Mouse (Mus musculus) liver, adult 2 months (tissue): ENCODE results near the gene Ear10. TPM values are rescaled to one million over a fixed set of nuclear protein-coding genes. Genes with fewer than 3 reads are reported as not detected.
"Not testable (repeated sequence)": the region's sequence is repeated elsewhere in the genome, so short reads cannot be mapped to it uniquely, and the experiment has no call there.

Source experiments
- DNase-seq: peaks from one replicate; pipeline ENCODE4 v3.0.0-alpha.2; 2011; ENCODE audit warnings: low read depth, low spot score; ENCODE audit errors: extremely low read depth
- H3K27ac ChIP-seq: fragments of 200-500 bp; replicated peaks from 2 replicates; pipeline ENCODE4 v1.5.1; 2012; ENCODE audit warnings: low read depth, mild to moderate bottlenecking, control low read depth, inconsistent platforms, low read length; ENCODE audit not compliant: insufficient read depth
- H3K27me3 ChIP-seq: fragments of 200-500 bp; 2 replicates; pipeline ENCODE4 v1.6.1; 2012; ENCODE audit warnings: mild to moderate bottlenecking, moderate library complexity, low read length, inconsistent platforms; ENCODE audit not compliant: control insufficient read depth, insufficient read depth
- H3K36me3 ChIP-seq: fragments of 200-500 bp; 2 replicates; pipeline ENCODE4 v1.6.1; 2012; ENCODE audit warnings: low read length, inconsistent platforms; ENCODE audit not compliant: control insufficient read depth, insufficient read depth
- H3K4me1 ChIP-seq: fragments of 200-500 bp; 2 replicates; pipeline ENCODE4 v1.6.1; 2011; ENCODE audit warnings: low read length; ENCODE audit not compliant: control insufficient read depth, insufficient read depth
- H3K4me3 ChIP-seq: fragments of 200-500 bp; 2 replicates; pipeline ENCODE4 v1.5.1; 2011; ENCODE audit warnings: low read depth, mild to moderate bottlenecking, control low read depth, low read length, moderate library complexity; ENCODE audit not compliant: insufficient read depth
- H3K79me2 ChIP-seq: fragments of 200-500 bp; 2 replicates; pipeline ENCODE4 v1.6.1; 2012; ENCODE audit warnings: inconsistent platforms, mild to moderate bottlenecking, low read length, moderate library complexity; ENCODE audit not compliant: control insufficient read depth, insufficient read depth
- H3K9ac ChIP-seq: fragments of 200-500 bp; 2 replicates; pipeline ENCODE4 v1.6.1; 2012; ENCODE audit warnings: low read depth, mild to moderate bottlenecking, control low read depth, inconsistent platforms, low read length
- CTCF ChIP-seq: fragments of 200-500 bp; IDR thresholded peaks from 2 replicates; pipeline ENCODE4 v1.5.1; 2011; ENCODE audit warnings: low read depth, low read length, control low read depth
- WGBS: fragments of 180-500 bp; shearing (Covaris S2); methylation state at CpG from one replicate; pipeline ENCODE4 v1.1.7; 2018; 5-methylcytosine and 5-hydroxymethylcytosine counted together
- polyA plus RNA-seq: library from polyadenylated mRNA; depleted of rRNA; stranded (reverse); fragments of >200 nt; gene quantifications from 2 replicates; pipeline ENCODE4 v1.2.3, GENCODE M21; 2012; rRNA removed
- total RNA-seq: library from RNA; depleted of rRNA; stranded (reverse); fragments of >200 nt; gene quantifications from 2 replicates; pipeline ENCODE4 v1.2.3, GENCODE M21; 2014; rRNA removed

Ear10 gene
- total RNA-seq (not detected in 2 replicates), polyA plus RNA-seq (not detected in 2 replicates)

DNA sequence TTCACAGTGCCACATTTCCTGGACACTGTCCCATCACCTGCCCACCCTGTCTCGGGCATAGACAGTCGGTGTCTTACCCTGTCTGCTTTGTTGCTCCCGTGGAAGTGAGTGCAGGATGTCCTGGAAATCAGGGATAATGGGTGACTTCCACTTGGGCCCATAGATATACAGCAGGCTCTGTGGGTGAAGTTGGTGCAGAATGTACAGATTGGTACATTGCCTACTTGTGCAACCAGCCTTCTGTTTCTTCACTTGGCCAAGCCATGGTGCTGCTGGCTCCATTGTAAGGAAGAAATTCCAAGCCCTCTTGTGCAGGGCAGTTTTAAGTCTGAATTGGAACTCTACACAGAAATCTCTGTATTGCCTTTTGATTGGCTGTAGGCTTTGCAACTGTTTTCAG lies at the start of gene Ear10:
Gene Ear10, minus strand, starts transcription at position 101 of the 400 bp plus-strand sequence.
- not testable (repeated sequence) for DNase-seq, H3K27me3 ChIP-seq, H3K4me1 ChIP-seq, H3K9ac ChIP-seq, H3K36me3 ChIP-seq, H3K4me3 ChIP-seq, H3K79me2 ChIP-seq, H3K27ac ChIP-seq
- 73% methylated on average over 3 of the region's 3 CpGs for WGBS

DNA sequence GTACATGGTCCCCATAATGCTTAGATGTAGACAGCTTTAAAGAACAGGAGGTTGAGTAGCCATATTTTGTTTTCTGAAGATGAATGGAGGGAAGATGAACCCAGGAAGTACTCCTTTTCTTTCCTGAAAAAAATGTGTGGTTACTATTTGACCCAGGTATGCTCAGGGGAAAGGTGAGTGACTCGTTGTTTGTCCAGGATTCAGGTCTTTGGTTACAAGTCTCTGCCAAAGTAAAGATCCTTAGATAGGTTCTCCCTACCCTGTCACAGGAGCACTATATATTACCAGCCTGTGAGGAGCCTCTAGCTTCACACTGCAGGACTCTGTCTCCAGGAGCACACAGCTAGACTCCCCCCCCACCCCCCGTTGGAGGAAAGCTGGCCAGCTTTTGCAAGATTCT lies 33.4 kb upstream of the Ear10 start, which contains the start of gene Ang5:
Gene Ang5, plus strand, starts transcription at position 301 of the 400 bp plus-strand sequence.
- H3K9ac ChIP-seq, DNase-seq, H3K27ac ChIP-seq, H3K4me3 ChIP-seq, H3K36me3 ChIP-seq, H3K79me2 ChIP-seq, H3K4me1 ChIP-seq, H3K27me3 ChIP-seq: not testable (repeated sequence)
- WGBS, result no CpG with 5 or more reads among the region's 2 CpGs

DNA sequence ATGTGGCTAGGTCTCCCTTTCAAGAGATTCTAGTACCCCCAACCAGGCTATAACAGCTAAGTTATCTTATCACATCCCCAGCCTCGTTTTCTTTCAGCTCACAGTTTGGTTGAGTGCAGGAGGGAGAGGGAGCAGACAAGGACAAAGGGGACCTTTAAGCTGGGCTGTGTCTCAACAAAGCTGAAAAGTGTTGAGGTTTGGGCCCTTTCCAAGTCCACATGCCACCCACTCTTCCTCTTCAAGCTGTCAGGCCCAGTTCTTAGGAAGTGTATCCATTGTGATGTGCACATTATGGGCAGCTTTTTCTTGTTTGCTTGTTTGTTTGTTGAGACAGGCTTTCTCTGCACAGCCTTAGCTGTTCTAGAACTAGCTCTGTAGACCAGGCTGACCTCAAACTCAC lies 31.7 kb upstream of the Ear10 start:
- H3K36me3 ChIP-seq, H3K27ac ChIP-seq, DNase-seq, H3K4me1 ChIP-seq, H3K9ac ChIP-seq, H3K79me2 ChIP-seq, H3K4me3 ChIP-seq, H3K27me3 ChIP-seq: not testable (repeated sequence)
- no CpG with 5 or more reads among the region's 1 CpGs for WGBS

DNA sequence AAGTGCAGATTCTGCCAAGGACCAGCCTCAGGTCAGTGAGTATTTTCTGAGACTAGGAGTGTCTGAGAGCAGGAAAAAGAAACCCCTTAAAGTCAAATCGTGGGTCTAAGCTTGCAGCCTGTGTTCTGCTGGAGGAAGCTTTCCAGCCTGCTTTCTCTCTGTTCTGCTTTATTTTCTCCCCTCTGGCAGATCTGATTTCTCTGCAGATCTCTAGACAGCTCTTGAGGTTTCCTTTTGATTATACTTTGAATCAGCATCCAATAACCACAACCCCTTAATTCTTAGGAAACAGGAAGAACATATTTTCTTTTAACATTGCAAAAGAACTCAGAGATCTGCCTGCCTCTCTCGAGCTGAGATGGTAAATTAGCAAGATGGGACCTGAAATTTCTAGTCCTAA lies 30.0 kb upstream of the Ear10 start:
- not testable (repeated sequence) for DNase-seq, H3K4me1 ChIP-seq, H3K79me2 ChIP-seq, H3K9ac ChIP-seq, H3K36me3 ChIP-seq, H3K27ac ChIP-seq, H3K4me3 ChIP-seq, H3K27me3 ChIP-seq
- WGBS, result 27% methylated on average over 2 of the region's 2 CpGs

DNA sequence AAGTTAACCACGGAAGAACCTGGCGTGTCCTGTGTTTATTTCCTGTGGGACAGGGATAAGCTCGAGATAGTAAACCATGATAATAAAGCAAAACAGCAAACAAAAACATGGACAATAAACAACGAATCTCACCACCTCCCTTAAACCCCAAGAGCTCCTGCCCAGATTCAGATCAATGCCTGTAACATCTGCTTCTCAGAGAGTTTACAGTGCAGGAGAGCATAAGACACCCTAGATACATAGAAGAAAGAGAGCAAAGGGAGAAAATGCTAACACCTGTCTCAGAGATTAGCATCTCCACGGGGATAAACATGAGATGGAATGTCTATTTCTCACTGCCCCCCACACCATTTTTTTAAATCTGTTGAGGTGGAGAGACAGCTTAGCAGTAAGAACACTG lies 10.0 kb upstream of the Ear10 start:
- H3K4me3 ChIP-seq, H3K27me3 ChIP-seq, H3K4me1 ChIP-seq, H3K36me3 ChIP-seq, H3K9ac ChIP-seq, H3K79me2 ChIP-seq, H3K27ac ChIP-seq, DNase-seq: not testable (repeated sequence)
- 44% methylated on average over 5 of the region's 5 CpGs for WGBS

DNA sequence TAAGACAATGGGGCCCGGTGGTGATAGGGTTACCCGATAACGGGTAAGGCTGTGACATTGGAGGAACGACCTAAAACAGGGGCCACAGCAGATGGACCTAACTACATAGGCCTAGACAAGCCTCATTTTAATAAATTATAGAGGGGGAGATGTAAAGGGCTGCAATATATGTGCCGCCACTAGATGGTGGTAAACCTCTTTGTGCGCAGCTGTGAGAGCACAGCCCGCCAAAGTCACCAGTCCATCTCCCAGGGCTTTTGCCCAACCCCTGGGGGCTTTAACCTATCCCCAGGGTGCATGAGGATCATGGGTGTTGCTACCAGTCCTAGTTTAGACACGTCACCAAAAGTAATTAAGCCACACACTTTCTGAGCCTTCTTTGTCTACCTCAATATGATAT lies 9.6 kb upstream of the Ear10 start:
- H3K79me2 ChIP-seq, H3K4me1 ChIP-seq, H3K27ac ChIP-seq, DNase-seq, H3K9ac ChIP-seq, H3K27me3 ChIP-seq, H3K36me3 ChIP-seq, H3K4me3 ChIP-seq: not testable (repeated sequence)
- TF ChIP-seq CTCF, result peak; percentile 43
- WGBS, result 16% methylated on average over 8 of the region's 8 CpGs

GRCm38 (mm10) chr14:43925404-43925950 lies 2.1 kb upstream of the Ear10 start:
- not testable (repeated sequence) for H3K27me3 ChIP-seq, H3K27ac ChIP-seq, H3K36me3 ChIP-seq, H3K79me2 ChIP-seq, H3K4me1 ChIP-seq
- peak overlapping the region; percentile 32; the same call in 1 of the 2 replicates for H3K9ac ChIP-seq
- DNase-seq, result peak; percentile 34
- 5% methylated on average over 21 of the region's 21 CpGs for WGBS
- H3K4me3 ChIP-seq, result peak overlapping the region; percentile 49
